Mouse (Mus musculus) heart, adult 2 months (tissue): ENCODE results near the gene Trim2.

Source experiments
- CTCF ChIP-seq: fragments of 200-600 bp; IDR thresholded peaks from 2 replicates; pipeline ENCODE4 v1.8.1; 2022; ENCODE audit warnings: antibody characterized with exemption, mild to moderate bottlenecking, moderate library complexity
- EP300 ChIP-seq: fragments of 200-500 bp; IDR thresholded peaks from 2 replicates; pipeline ENCODE4 v1.6.1; 2011; ENCODE audit warnings: low read depth, low read length, control low read depth; ENCODE audit not compliant: insufficient read depth
- POLR2A ChIP-seq: fragments of 200-500 bp; IDR thresholded peaks from 2 replicates; pipeline ENCODE4 v1.6.1; 2011; ENCODE audit warnings: mild to moderate bottlenecking, low read depth, low read length, control low read depth; ENCODE audit not compliant: insufficient read depth

DNA sequence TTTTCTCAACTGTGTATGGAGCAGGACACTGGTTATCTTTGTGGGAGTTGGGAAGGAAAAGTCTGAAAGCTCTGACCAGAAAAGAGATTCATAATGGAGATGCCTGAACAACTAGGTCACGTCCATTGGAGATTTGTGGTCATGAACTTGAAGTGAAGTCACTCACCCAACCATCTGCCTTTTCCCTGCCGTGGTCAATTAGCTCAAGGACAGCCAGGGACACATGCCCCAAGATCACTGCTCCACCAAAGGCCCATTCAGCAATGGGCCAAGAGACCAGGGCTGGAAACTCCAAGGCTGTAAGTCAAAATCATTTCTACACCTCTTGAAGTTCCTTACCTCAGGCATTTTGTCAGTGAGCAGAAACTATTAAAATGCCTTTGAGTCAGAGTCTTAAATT, 23.5 kb upstream of the Trim2 start:
- TF ChIP-seq EP300 (no peak), CTCF (no peak), POLR2A (no peak)
